Mouse (Mus musculus) CD4-positive, CD25-positive, alpha-beta regulatory T cell, adult 9 weeks (primary cell): Measurements from ENCODE around the gene Gm3285. TPM values are rescaled to one million over a fixed set of nuclear protein-coding genes. Genes with fewer than 3 reads are reported as not detected.

Experiments
- polyA plus RNA-seq: library from polyadenylated mRNA; unstranded; fragments of 100-300 nt; shearing (Covaris generic); gene quantifications from one replicate; pipeline ENCODE4 v1.2.1, GENCODE M21; 2017

The Gm3285 gene
- polyA plus RNA-seq = not detected

GRCm38 (mm10) chr10:77861675-77862074 lies at the start of gene Gm3285:
Gene Gm3285, plus strand, starts transcription at chr10:77861975.

DNA sequence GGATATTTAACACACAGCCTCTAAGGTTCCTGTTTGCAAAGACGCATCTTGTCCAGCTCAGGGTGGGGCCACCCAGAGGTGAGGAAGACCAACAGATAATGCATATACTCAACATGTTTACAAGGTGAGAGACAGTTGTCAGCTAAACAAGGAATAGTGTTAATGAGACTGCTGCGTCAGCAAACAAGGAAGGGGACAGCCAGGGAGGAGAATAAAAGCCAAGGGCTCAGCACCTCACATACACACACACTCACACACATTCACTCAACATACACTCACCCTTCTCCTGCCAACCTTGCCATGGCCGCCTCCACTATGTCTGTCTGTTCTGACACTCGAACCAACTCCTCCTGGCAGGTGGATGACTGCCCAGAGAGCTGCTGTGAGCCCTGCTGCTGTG lies 47.4 kb upstream of the Gm3285 start, which contains the start of gene Gm2696:
Gene Gm2696 (plus strand): TSS at position 301 of the 400 bp plus-strand sequence.

GRCm38 (mm10) chr10:77826951-77827350 lies 34.8 kb upstream of the Gm3285 start, which contains the start of gene Krtap10-4:
Gene Krtap10-4, minus strand, starts transcription at chr10:77827095.

GRCm38 (mm10) chr10:77835647-77836046 lies 26.1 kb upstream of the Gm3285 start, which contains the start of gene Krtap10-10:
Gene Krtap10-10, plus strand, starts transcription at chr10:77835947.

GRCm38 (mm10) chr10:77846503-77846902 lies 15.3 kb upstream of the Gm3285 start, which contains the start of gene Gm36176:
Gene Gm36176, plus strand, starts transcription at chr10:77846803.

DNA sequence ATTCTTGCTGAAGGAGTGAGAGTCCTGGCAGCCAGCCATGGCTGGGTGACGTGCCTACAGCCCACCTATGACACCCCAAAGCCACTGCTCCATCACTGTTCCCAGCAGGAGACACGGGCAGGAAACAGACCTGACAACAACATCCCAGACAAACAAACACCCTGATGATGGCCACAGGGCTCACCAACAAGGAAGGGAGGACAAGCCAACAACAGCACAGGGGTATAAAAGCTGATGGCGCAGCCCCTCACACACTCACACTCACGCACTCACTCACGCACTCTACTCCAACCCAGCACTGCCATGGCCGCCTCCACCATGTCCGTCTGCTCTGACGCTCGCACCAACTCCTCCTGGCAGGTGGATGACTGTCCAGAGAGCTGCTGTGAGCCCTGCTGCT lies 9.2 kb upstream of the Gm3285 start, which contains the start of gene Gm10318:
Gene Gm10318 (plus strand): TSS at position 301 of the 400 bp plus-strand sequence.

DNA sequence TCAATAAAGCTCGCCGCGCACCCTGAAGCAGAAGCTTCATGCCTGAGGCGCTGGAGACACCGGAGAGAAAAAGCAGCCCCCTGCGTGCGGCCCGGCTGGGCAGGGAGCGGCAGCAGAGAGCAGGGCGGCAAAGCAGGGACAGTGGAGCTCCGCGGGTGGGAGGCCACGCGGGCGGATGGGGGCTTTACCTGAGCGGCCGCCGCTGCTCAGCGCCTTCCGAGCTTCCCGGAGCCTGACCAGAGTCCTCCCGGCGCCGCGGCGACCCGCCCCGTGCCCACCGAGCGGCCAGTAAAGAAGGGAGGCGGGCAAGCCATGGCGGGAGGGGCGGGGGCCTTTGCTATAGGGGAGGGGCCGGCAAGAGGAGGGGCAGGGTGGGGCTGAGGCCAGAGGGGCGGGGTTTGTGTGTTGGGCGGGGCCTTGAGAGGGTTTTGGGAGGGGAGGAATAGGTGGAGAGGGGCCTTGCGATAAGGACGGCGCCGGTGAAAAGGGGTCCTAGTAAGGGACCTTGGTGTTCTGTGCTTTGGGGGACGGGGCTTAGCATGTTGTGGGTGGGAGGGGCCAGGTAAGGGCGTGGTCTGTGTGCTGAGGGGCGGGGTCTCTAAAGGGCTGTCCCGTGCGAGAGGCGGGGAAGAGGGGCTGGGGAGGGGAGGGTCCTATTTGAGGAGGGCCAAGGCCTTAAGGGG lies 40.6 kb downstream of the Gm3285 start, which contains the start of gene Lrrc3:
Gene Lrrc3 (minus strand): TSS at position 326 of the 683 bp plus-strand sequence.

Other genes with a start within 250 kb of the Gm3285 start
- 62.1 TPM for gene Ube2g2, start 239.7 kb upstream of the Gm3285 start, polyA plus RNA-seq
- gene Tspear, start 175.4 kb upstream of the Gm3285 start, polyA plus RNA-seq = 0.87 TPM
- not detected for gene Gm19402, start 171.2 kb upstream of the Gm3285 start, polyA plus RNA-seq
- gene Gm9508, start 164.7 kb upstream of the Gm3285 start, polyA plus RNA-seq = not detected
- not detected for gene Gm10272, start 155.3 kb upstream of the Gm3285 start, polyA plus RNA-seq
- gene Gm10024, start 150.5 kb upstream of the Gm3285 start, polyA plus RNA-seq = not detected
- gene Gm10142, start 146.2 kb upstream of the Gm3285 start, polyA plus RNA-seq = not detected
- gene Krtap12-1, start 141.4 kb upstream of the Gm3285 start, polyA plus RNA-seq = not detected
- gene Gm10100, start 135.5 kb upstream of the Gm3285 start, polyA plus RNA-seq = not detected
- gene Gm18596, start 119.3 kb upstream of the Gm3285 start, polyA plus RNA-seq = not detected
- not detected for gene Gm9736, start 110.6 kb upstream of the Gm3285 start, polyA plus RNA-seq
- gene Gm3233, start 102.3 kb upstream of the Gm3285 start, polyA plus RNA-seq = not detected
- not detected for gene Gm3238, start 90.7 kb upstream of the Gm3285 start, polyA plus RNA-seq
- gene Gm7138, start 85.0 kb upstream of the Gm3285 start, polyA plus RNA-seq = not detected
- not detected for gene Gm3250, start 79.4 kb upstream of the Gm3285 start, polyA plus RNA-seq
- gene Gm7137, start 73.8 kb upstream of the Gm3285 start, polyA plus RNA-seq = not detected
- gene Gm9639, start 66.9 kb upstream of the Gm3285 start, polyA plus RNA-seq = not detected
- not detected for gene Gm19668, start 62.8 kb upstream of the Gm3285 start, polyA plus RNA-seq
- not detected for gene Gm9507, start 50.1 kb upstream of the Gm3285 start, polyA plus RNA-seq
- gene Gm2696, start 47.3 kb upstream of the Gm3285 start, polyA plus RNA-seq = not detected
- gene Krtap10-4, start 34.9 kb upstream of the Gm3285 start, polyA plus RNA-seq = not detected
- gene Krtap10-10, start 26.0 kb upstream of the Gm3285 start, polyA plus RNA-seq = not detected
- not detected for gene Gm36176, start 15.2 kb upstream of the Gm3285 start, polyA plus RNA-seq
- gene Gm10318, start 9.1 kb upstream of the Gm3285 start, polyA plus RNA-seq = not detected
- gene Lrrc3, start 40.6 kb downstream of the Gm3285 start, polyA plus RNA-seq = not detected
- gene Trpm2, start 108.6 kb downstream of the Gm3285 start, polyA plus RNA-seq = 0.53 TPM
- 11.0 TPM for gene 1810043G02Rik, start 116.5 kb downstream of the Gm3285 start, polyA plus RNA-seq
- 98.7 TPM for gene Pfkl, start 148.1 kb downstream of the Gm3285 start, polyA plus RNA-seq
- not detected for gene Dnmt3l, start 180.0 kb downstream of the Gm3285 start, polyA plus RNA-seq
- gene Aire, start 181.6 kb downstream of the Gm3285 start, polyA plus RNA-seq = 0.27 TPM
- 10.6 TPM for gene Icosl, start 207.3 kb downstream of the Gm3285 start, polyA plus RNA-seq